Mouse (Mus musculus): Measurements from ENCODE around the gene Sh3bgrl. TPM values are rescaled to one million over a fixed set of nuclear protein-coding genes. Genes with fewer than 3 reads are reported as not detected.
"Not testable (repeated sequence)": the region's sequence is repeated elsewhere in the genome, so short reads cannot be mapped to it uniquely, and the experiment has no call there.

Gene Sh3bgrl
- total RNA-seq (2021): 112 and 132 TPM in 2 replicates
- long read RNA-seq, experiment 1, transcript Sh3bgrl-201 (4 exons, 2,882 nt): major isoform, 154 of 246 reads
- long read RNA-seq, experiment 1, partial matches to known transcripts: 92 of 246 reads
- long read RNA-seq, experiment 1, other reads (novel, unspliced or antisense): 0 of 246 reads
- long read RNA-seq, experiment 2, transcript Sh3bgrl-201 (4 exons, 2,882 nt): major isoform, 90 of 227 reads
- long read RNA-seq, experiment 2, partial matches to known transcripts: 135 of 227 reads
- long read RNA-seq, experiment 2, other reads (novel, unspliced or antisense): 2 of 227 reads

DNA sequence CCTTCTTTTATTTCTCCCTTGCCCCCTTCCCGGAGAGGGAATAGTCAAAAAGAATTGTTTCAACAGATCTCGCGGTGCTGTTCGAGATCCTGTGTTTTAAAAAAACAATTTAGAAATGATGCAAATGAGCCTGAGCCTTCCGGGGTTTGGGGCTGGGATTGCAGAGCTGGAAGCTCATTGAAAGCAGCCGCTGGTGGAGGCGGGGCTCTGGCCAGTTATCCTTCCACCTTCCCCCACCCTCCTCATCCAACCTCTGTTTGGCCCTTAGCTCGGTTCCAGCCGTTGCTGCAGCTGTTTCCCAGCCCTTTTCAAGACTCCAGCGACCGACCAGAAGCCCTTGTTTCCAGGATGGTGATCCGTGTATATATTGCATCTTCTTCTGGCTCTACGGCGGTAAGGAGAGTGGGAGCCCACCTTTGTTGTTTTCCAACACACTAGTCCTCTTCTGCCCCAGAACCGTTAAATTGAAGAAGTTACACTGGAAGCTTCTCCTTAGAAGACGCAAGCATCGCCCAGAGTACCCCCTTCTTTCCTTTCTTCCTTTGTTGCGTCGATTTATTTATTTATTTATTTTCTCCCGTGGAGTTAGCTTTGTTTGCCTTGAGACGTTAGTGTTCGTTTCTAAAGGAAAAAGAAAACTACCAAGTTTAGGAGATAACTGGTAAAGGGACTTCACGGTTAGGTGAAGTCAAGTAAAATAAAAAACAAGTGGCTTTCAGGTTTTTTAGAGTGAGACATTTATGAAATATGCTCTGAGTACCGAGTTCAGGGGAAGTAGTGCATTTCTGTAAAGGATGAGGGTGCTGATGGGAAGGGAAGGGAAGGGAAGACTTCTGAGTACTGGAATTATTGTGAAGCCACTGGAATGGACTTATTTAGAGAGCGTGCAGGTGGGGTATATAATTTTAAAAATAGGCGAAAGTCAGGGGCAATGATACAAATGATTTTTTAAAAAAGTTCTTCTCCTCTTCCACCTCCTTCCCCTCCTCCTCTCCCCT lies at the start of gene Sh3bgrl:
TSS of gene Sh3bgrl (plus strand) at position 121 of the 998 bp plus-strand sequence.
- peak; percentile 86 for DNase-seq

DNA sequence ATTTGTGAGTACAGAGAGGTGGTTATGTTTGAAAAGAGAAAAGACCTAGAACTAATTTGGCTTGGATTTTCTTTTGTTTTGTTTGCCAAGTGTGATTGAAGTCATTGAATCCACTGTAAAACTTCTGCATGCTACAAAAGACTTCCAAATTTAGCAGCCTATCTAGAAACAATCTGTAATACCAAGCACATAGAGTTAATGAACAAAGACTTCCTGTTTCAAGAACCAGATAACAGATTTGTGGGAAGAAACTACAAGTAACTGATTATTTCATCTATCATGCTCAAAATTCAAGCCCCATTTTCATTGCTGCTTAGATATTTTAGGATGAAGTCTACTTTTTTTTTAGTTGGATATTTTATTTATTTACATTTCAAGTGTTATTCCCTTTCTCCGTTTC lies 47.4 kb upstream of the Sh3bgrl start:
- no peak for DNase-seq

DNA sequence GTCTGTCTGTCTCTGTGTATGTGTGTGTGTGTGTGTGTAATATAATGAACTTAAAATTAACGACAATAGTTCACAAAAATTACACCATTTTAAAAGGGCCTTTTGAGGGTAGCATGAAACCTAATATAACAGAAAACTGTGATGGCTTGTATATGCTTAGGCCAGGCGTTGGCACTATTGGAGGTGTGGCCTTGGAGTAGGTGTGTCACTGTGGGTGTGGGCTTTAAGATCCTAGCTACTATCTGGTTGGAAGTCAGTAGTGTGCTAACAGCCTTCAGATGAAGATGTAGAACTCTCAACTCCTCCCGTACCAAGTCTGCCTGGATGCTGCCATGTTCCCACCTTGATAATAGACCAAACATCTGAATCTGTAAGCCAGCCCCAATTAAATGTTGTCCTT lies 23.4 kb upstream of the Sh3bgrl start:
- DNase-seq: no peak

DNA sequence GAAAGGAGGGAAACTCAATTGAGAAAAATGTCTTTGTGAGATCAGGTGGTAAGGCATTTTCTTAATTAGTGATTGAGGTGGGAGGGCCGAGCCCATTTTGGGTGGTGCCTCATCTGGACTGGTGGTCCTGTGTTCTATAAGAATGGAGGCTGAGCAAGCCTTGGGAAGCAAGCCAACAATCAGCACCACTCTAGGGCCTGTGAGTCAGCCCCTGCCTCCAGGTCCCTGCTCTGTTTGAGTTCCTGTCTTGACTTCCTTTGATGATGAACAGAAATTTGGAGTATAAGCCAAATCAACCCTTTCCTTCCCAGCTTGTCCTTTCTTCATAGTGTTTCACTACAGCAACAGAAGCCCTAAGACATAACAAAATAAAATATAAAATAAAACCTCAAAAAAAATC lies 19.4 kb upstream of the Sh3bgrl start:
- DNase-seq: no peak

DNA sequence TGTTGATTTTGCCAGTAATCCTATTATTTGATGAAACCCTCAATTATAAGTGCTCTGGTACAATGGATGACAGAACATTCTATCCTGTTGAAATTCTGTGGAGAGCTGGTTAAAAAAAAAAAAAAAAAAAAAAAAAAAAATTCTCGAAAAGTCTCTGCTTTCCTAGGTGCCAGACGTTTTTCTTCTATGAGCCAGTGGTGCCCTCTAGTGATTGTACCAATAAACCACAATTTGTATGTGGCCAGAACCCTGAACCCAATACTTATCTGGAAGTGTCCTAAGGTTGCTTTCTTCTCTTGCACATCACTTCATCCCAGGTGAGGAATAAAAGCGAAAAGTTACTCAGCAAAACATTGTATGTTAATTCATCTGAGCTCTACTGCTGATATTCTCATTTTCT lies 18.8 kb upstream of the Sh3bgrl start:
- DNase-seq: peak; percentile 25

DNA sequence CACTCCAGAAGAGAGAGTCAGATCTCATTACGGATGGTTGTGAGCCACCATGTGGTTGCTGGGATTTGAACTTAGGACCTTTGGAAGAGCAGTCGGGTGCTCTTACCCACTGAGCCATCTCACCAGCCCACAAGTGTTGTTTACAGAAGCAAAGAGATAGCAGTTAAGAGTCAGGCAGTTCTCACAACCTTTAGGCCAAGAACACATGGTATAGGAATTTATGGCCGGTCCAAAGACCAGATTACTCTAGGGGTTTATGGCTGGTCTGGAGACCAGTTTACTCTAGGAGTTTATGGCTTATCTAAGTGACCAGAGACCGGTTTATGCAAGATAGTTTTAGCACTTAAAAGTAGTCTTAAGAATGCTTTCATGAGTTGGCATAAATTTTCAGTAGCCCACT lies 15.8 kb upstream of the Sh3bgrl start:
- DNase-seq: not testable (repeated sequence)

DNA sequence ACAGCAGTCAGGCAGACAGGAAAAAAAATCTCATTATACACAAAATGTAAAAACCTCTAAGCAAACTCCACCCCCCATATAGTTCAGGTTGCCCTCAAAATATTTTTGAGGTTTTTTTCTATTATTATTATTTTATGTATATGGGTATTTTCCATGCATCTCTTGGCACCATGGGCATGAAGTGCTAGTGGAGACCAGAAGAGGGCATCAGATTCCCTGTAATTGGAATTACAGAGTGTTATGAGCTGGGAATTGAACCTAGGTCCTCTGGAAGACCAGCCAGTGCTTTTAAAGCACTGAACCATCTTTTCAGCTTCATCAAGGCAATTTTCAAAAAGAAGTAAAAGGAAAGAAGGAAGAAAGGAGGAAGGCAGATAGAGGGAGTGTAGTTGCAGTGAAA lies 8.1 kb upstream of the Sh3bgrl start:
- no peak for DNase-seq

DNA sequence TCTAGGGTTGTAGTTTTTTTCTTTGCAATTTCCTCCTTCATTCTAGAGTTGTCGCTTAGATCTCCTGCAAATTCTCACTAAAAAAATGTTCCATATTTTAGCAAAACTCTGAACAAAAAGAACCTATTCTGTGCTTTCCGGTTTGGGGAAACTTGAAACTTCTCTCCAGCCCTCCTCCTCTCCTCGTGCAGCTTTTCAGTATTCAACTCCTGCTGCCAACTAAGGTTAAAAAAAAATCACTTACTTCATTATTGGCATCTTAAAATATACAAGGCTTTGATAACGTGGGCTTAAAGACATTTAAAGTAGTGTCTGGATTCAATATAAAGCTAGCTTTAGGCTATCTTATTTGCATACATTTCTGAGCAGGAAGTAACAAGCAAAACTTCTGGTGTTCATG lies 365 bp upstream of the Sh3bgrl start:
- DNase-seq: no peak

DNA sequence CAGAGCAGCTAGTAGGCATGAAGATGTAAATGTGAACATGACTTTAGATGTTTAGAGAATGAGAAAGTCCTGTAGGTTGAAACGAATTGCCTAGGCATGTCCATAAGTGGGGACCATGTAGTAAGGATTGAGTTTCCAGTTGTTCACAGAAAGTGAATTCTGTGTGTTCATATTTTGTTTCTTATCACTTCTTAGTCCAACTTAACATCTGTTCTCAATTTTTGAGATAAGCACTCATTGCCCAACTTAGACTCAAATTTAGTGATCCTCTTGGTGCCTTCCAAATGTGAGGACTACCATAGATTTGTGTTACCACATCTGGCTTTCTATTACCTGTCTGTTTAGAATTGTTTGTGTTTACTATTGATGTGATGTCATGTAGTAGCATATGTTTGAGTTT lies 3.3 kb downstream of the Sh3bgrl start:
- DNase-seq: no peak

DNA sequence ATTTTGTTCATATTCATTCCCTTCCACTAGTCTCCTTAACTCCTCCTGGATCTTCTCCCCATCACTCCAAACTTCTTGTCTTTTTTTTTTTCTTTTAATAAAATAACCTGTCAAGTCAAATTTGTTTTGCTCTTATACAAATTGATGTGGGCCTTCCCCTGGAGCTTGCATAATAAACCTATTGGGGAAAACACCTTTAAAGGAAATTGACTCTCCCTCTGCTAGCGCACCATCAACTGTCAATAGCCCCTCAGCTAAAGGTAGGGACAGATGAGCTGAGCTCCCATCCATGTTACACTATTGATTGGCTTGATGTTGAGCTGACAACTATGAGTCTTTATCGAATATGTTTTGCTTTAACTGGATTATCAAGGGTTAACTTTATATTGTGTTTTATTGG lies 5.3 kb downstream of the Sh3bgrl start:
- DNase-seq: no peak

DNA sequence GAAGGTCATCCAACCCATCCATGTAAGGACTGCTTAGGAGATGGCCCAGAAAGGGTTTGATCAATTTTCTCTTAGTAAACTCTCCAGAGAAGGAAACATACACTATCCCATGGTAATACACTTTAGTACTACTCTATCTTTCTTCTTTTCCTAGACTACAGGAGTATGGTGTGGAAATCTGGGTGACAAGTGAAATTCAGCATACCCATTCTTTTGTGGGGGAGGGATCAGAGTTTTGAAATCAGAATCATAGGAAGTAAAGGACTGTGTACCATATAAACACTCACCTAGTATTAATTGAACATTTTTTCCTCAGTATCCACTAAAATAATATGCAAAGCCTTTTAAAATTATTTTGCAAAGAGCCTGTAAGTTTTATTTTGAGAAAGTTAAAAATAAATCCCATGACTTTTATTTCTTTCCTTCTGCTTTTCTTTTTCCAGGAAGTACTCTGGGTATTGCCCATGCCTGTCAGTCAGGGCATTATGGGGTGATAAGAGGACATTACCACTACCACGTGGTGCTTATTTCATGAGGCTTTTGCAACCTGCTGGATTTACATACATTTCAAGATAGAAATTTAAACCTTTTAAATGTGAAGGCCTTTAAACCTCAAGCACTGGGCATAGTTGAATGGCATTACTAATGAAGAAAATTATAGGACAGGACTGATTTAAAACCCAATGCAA lies 13.1 kb downstream of the Sh3bgrl start:
- no peak for DNase-seq

DNA sequence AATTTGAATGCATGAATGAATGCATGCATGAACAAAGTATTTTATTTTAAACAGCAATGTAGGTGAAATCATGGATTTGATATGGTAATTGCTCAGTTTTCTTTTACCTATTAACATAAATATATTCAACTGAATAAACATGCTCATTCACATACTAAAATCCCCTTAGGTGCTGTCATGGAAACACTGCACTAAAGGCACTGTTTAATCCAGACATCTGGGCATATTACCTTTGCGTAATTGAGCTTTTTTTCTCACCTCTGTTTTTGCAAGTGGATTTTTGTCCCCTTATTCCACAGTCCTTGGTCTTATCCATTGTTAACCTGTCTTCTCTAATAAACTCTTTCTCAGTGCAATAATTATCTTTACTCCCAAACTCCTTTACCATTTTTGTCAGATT lies 17.7 kb downstream of the Sh3bgrl start:
- no peak for DNase-seq

DNA sequence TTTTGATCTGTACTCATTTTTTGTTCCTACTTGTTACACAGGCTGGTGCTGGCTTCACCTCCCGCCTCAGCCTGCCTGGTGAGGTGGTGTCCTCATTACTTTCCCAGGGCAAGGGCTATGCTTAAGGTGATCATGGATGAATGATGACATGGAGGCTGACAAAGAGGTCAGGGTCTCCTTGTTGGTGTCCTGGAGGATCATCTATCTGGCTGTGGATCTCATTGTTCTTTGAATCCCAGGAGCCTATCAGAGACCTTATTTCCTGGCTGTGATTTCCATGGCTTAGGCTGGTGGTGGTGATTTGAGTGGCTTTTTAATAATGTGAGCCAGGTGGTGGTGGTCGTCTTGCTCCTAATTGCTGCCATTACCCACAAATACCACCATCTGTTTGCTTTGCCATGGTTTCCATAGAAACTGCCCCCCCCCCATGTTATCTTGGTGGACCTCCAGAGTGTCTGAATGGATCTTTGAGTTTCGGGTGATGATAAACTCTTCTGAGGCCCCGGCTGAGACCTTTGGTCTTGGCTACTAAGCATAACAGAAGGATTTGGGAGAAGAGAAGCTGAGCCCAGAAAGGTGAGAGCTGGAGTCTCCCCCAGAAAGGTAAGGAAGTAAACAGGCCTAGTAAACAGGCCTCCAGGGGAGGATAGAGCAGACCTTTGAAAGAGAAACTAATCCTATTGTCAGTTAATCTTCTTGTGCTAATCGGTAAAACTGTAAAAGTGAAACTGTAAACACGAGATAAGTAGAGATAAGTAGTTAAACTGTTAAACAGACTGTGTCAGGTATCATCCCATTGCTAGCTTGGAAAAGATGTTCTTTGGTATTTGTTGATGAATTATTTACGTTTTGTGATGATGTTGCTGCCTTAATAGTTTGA lies 18.5 kb downstream of the Sh3bgrl start:
- no peak for DNase-seq

DNA sequence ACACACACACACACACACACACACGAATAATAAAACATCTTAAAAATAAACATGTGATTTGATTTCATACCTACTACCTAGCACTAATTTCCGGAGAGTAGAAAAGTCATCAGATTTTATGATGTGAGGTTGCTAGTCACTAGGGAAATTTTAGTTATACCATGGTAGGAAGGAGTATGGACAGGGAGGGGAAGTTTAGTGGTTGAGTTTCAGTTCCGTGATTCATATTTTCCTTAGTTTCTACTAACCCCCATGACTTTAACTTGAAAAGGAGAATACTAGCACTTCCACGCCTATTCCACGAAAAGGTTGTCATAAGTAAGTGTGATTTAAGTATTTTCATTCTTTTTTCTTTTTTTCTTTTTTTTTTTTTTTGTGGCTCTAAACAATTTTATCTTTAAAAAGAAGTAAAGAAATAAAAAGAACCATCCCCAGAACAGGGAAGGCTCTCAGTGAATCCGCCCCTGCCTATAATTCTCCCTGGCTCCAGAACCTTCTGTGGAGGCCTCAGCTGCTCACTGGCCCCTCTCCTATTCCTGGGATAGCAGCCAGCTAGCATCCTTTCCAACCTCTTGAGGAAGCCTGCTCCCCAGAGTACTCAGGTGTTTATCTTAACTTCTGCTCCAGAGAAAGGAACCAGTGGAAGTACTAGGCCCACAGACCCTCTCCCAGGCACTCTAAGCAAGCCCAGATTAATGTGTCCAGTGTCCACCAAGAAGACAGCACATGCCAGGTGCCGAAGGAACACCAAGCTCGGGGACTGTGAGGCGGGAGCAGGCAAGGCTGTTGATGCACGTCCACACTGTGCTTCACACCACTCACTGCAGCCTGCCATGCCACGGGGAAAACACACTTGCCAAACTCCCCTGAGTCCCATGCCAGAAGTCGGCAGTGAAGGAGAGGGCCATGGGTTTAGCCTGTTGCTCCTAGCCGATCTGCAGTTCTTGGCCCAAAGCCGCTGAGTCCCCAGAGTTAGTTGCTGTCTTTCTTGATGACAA lies 25.0 kb downstream of the Sh3bgrl start:
- DNase-seq: peak; percentile 42

DNA sequence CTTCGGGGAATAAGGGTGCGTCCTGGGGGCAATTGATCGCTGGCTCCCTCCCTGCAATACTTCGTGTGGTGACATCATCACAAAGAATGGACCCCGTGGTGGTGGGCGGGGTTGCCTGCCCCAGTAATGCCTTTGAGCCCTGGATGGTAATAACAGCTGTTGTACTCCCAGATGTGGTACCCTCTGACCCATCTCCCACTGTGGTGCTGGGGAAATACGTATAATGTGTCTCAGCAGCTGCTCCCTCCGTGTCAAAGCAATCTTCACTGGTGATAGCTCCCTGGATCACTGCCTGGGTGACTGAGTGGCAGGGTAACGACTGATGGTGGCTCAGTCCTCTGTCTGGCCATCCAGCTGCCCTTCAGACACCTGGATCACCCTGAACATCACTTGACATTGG lies 26.0 kb downstream of the Sh3bgrl start:
- DNase-seq: no peak

DNA sequence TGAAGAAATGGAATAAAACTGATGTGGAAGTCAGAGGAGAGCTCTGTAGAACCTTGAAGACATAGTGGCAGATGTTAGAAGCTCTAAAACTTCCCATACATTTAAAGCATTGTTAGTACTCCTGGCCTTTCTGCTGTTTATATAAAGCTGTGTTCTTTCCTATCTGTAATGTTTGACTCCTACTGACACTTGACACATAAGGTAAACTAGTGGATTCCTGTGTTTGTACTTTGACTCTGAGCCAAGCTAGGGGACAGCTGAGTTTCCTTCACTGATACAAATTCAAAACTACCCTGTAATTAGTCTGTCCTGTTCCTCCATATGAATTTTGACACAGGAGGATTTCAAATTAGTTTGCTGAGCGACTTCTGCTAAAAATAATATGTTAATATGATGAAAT lies 27.5 kb downstream of the Sh3bgrl start:
- DNase-seq: no peak

DNA sequence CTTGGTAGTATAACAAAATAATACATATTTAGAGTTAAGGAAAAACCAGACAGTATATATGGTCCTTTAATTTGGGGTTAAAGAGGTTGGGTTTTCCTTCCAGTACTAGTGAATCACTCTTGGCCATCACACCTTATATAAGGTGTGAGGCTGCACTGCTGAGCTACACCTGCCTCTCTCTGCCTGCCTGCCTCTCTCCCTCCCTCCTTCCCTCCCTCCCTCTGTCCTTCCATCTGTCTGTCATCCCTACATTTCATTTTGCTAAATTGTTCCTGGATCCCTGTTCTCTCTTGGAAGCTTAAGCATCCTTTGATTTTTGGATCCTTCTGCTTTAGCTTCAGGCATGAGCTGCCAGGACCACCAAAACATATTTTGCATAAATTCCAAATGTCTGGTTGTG lies 28.6 kb downstream of the Sh3bgrl start:
- DNase-seq: no peak

DNA sequence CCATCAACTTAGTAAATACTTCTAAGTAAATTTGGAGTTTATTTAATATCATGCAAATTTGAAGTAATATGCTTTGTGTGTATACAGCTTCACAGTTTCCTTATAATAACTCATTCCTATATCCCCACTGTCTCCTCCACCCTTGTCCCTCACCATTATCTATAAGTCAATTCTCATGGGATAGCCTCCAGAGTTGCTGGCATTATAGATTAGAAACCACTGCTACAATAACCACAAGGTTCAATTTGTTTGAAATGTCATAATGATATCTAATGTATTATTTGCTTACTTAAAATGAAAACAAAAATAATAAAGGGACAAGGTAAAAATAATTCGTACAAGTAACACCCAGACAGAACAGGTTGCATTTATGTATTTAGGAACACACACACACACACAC lies 31.7 kb downstream of the Sh3bgrl start:
- no peak for DNase-seq

DNA sequence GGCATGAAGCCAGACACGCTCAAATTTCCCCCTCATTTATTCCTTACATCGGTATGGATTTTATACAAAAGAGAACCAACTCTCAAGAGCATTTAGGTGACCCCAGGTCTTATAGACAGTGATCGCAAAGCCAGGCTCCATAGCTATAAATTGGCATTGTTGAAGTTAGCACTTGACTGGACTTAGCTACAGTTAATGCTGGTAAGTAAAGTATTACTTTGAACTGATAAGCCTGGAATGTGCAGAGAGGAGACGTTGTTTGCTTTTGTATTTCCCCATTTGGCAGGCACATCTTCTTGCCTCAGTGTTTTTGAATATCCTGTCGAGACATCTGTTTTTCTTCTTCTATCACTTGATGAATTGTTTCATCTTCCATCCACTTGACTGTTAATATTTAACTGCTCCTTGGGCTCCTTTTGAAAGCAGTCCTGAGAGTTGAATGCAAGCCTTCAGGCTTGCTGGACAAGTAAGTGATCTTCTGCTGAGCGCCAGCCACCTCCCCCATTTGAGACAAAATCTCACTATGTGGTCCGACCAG lies 32.5 kb downstream of the Sh3bgrl start:
- DNase-seq: no peak

DNA sequence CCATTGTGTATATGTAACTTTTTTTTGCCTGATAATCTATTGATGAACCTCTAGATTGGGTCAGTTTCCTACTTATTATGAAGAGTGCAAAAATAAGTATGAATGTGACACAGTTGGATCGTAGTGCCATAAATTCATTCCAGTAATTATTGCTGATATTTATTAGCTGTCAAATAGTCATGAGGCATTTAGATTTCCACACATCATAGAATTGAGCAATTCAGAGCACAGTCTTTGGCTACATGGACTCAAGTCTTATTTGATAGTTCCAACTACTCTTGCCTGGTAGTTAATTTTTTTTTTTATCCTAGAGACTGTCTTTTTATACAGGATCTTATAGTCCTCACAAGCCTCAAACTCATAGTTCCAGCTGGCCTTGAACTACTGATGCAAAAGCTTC lies 34.9 kb downstream of the Sh3bgrl start:
- DNase-seq: no peak

All from adrenal gland, postnatal 14 days (tissue).